Mouse (Mus musculus): ENCODE results near the gene Mical3.

Mical3 gene

DNA sequence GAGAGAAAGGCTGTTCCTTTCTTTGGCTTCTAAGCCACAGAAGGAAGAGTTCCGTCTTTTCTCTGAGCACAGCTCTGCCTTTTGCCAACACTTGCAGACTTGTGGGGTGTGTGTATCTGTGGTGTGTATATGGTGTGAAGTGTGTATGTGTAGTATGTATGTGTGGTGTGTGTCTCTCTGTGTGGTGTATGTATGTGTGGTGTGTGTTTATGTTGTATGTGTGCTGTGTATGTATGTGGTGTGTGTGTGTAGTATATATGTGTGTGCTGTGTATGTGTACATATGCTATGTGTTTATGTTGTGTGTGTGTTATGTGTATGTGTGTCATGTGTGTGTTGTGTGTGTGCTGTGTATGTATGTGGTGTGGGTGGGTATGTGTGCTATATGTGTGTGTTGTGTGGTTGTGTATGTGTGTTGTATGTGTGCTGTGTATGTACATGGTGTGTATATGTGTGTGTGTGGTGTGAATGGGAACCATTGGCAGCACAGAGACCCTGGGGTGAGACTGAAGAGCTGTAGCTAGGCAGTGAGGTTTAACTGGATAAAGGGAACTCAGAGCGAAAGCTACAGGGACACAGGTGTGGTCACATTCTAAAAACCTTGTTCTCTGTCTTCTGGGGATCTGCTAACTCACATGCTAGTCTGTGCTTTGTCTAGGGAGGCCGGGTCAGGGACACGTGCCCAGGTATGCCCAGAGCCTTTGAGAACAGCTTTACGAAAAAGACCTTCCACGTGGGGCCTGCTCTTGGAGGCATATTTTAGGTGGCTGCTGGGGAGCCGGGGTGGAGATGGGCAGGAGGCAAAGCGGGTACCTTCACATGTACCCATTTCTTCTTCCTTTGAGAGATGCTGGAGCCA is 159.6 kb downstream of the Mical3 start:
- CTCF ChIA-PET, result no interaction called here

DNA sequence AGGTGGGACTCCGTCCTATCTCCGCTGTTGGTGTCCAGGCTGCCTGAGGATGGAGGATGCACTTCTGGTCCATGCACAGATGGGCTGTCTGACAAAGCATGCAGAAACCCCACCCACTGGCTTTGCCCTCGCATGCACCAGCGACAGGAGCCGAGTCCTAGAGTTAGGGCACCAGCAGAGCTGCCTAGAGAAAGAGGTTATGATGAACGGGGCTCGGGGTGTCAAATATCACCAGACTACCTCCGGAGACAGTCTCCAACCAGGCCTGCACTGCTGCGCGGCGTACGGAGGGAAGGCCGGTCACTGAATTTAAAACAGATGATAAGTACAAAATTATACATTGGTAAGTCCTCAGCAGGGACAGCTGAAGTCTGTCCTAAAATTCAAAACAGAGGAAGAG is 165.0 kb downstream of the Mical3 start:
- CTCF ChIA-PET, result no interaction called here

DNA sequence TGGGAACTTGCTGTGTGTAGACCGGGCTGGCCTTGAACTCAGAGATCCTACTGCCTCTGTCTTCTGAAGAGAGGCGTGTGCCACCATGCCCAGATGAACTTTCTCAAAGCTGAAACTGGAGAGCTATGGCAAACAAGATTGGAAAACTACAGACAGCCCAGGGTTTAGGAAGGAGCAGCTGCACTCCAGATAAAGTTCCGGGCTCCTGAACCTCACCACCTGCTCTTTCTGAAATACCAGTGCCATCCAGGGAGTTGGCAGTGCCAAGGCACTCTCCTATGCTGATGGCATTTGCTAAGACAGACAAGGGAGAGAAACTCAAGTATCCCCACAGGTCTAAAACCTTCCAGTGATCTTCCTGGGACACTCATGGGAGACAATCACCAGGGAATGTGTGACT is 166.6 kb downstream of the Mical3 start:
- CTCF ChIA-PET, result no interaction called here

DNA sequence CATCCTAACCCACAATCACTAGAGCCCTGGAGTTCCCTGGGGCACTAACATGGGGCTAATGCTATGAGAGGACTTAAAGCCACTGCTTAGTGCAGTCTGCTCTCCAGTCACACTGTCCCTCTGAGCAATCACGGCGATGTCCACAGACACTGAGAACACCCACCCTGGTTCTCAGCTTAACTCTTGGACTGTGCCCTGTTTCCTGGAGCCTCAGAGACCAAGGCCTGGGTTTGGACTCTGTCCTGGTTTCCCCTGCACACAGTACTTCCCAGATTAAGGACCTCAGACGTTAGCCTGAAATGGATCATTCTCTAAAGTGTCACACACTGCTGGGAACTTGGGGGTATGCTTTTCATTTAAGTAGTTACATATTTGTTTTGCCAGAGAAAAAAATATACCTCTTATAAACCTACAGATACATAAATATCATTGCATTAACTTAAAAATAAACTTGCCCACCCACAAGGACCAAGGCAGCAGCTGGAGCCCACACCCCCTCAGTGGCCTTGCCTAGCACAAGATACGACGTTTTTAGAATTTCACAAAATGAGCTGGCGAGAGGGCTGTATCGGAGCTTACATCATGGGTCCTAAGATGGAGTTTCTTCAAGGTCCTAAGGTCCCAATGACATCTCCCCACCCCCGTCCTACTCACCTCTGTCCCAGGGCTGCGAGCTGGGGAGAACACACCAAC is 170.3 kb downstream of the Mical3 start:
- CTCF ChIA-PET, result interaction anchor here (0.6 to 1.1 kb wide), 2 partner anchors 17 to 59 kb away, joined by 3 read pairs; no protein-coding TSS in a partner anchor

DNA sequence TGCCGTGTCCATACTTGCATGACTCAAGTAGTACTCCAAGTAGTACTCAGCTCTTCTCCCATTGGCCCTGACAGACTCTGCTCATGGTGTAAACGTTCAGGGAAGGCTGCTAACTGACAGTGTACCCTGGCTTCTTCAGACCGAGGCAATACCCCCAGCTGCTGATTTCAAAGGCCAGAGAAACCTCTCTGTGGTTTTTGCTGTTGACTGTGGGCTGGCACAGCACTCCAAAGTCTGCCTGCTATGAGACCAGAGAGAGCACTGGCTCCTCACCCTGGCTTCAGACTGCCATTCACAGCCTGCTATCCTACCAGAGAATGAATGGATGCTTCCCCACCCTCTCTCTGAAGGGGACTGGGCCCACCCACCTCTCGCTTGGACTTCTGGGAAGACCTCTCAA is 173.5 kb downstream of the Mical3 start:
- CTCF ChIA-PET, result interaction anchor here (0.5 to 1.8 kb wide), 2 partner anchors 15 to 42 kb away, joined by 4 to 6 read pairs; no protein-coding TSS in a partner anchor

DNA sequence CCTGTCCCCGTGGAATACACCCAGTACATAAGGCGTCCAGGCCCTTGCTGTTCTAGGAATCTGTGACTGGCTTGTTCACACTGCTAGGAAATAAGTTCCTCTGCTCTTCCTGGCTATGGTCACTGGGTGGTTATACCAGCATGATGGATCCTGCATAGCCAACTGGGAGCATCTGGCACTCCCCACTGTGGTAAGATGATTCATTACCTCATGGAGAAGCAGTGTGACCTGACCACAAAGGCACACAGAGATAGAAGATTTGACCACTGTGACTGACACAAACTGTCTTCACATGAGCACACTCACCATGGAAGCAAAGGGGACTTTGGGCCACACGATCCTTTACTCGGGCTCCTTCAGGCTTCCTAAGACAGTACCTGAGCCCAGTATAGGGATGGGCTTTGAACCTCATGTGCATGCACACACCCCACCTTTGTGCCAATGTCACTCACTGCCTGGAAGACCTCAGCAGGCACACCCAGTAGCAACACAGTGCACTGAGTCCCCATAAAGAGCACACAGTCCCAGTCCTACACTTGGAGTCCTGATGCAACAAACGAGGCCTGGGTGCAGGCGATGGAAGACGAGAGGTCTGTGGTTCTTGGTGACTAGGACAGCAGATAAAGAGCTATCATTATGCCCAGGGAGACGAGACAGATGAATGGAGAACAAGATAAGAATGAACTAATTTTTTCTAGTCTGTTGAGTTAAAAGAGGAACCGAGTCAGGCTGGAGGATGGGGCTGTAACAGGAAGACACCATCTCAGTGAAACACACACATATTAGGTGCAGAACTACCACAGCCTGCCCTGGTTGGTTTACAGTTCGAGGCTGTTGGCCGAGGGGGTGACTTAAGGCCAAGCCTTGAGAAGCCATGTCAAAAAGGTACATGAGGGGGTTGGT is 174.3 kb downstream of the Mical3 start:
- CTCF ChIA-PET, result interaction anchor here (1.8 kb wide), 1 partner anchor 42 kb away, joined by 6 read pairs; no protein-coding TSS in a partner anchor

DNA sequence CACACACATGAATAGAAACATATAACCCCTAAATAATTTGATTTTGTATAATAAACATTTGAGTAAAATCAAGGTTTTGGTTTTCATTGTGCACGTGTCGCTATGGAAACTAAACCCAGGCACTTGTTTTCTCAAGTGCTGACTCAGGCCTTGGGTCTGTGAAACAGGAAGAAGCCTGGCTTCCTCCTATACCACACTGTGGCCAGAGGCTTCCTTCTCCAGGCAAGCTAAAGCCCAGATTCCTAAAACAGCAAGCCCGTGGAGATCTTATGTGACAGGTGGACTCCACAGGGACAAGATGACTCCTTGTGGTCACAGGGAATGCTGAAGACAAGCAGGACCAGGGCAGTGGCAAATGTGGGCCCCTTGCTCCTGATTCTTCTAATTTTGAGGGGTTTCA is 175.6 kb downstream of the Mical3 start:
- CTCF ChIA-PET, result interaction anchor here (0.8 kb wide), 1 partner anchor 39 kb away, joined by 3 read pairs; no protein-coding TSS in a partner anchor

DNA sequence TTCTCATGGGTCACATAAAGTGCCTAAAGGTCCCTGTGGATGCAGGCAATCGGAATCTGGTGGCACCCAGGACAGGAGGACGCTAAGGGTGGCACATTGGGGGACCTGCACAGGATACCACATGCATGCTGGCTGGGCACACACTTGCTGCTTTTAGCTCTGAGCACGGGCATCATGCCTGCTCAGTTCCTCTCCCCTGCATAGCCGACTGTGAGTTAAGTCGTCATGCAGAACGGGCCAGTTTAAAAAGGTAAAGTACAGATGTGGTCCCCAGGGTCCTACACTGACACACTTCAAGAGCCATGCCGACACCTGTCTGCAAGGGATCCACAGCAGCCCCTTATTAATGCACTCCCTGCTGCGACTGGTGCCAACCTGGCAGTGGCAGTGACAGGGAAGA is 176.6 kb downstream of the Mical3 start:
- CTCF ChIA-PET, result no interaction called here

DNA sequence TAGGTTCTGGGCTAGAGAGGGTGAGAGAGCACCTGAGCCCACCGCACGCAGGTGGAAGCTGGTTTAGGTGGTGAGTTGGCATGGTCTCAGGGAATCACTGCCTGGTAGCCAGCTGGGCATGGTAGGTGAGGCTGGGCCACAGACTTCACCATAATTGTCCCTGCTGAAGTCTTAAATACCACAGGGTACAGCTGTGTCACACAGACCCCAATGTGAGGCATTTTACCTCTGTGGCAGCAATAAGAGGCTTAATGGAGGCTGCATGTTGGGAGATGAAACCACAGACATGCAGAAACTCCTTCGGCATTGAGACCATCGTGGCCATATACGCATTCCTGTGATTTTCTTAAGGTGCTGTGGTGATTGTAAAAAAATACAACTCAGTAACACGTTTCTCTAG is 178.3 kb downstream of the Mical3 start:
- CTCF ChIA-PET, result no interaction called here

DNA sequence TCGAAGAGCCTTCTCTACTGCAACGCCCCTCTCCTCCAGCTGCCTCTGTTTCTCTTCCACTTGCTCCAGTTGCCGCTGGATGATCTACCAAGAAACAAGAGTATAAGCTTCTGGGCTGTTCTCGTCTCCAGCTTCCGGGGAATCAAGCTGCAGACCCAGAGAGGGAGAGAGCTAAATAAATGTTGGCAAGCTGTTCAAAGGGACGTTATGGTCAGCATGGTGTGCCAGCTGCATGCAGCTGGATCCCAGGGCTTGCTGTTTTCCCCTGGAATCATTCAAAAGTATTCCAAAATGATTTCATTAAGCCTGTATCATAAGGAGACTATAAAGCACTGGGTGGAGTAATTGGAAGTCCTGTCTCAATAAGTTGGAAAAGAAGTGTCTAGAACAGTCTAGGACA is 179.5 kb downstream of the Mical3 start:
- CTCF ChIA-PET, result no interaction called here

DNA sequence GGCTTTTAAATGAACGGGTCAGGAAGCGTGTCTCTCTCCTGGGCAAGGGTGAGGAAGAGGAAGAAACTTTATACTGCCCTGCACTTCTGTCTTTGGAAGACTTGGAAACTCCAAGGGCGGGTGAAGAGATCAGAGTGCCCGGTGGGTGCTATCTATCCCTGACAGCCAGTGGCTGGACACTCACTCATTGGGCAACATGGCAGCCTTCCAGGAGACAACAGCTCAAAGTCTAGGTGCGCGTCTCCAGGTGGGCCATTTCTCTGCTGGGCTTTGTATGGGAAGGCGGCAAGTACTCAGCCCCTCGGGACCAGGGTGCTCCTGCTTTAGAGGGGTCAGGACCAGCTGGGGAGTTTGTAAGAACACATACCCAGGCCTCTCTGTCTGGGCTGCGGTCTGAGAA is 185.3 kb downstream of the Mical3 start:
- CTCF ChIA-PET, result no interaction called here

DNA sequence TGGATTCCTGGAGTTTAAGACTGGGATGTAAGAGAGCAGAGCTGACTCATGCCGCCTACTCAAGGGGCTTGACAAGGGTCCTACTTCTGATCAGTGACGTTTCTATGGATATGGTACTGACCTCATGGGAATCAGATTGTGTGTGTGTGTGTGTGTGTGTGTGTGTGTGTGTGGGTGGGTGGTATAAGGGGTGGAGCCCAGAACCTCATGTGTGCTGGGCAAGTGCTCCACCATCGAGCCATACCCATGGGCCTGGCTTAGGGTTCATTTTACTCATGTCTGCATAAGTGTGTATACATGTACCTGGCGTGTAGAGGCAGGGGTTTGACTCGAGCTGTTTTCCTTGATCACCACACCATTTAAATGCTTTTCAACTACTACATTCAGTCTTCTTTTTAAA is 186.8 kb downstream of the Mical3 start:
- CTCF ChIA-PET, result interaction anchor here (0.6 to 1.2 kb wide), 2 partner anchors 16 to 60 kb away, joined by 3 to 4 read pairs; no protein-coding TSS in a partner anchor

DNA sequence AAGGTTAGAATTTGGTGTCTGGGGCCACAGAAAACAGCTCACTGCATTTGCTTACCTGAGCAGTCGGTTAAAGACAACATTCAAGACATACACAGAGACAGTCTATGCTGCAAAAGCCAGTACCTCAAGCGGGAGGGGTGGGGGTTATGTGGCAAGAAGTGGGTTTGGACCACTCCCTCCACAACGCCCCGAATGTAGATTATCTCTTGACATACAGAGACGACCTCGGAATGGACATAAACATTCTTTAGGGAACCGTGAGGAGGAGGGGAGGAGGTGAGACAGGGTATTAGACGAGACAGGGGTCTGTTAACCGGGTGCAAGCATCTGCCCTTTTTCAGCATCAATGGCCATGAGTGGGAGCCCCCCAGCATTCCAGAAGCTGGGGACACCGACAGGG is 187.2 kb downstream of the Mical3 start:
- CTCF ChIA-PET, result interaction anchor here (1.2 kb wide), 1 partner anchor 17 kb away, joined by 3 read pairs; no protein-coding TSS in a partner anchor

DNA sequence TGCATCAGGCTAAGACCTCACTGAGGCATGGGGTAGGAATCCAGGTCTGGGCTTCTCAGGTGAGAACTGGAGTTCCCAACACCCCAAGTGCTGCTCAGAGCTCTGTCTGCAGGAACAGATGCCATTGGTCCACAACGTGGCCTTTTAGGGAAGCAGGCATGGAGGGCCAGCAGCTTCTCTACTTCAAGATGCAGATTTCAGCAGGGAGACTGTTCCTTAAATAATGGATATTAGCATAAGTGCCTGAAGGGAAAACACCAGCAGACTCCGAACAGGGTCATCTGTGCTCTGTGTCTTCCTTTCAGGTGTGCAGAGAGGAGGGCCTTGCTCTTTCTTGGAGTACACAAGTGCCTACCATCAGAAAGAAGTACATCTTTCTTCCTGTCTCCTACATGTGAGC is 187.7 kb downstream of the Mical3 start:
- CTCF ChIA-PET, result interaction anchor here (0.6 to 1.2 kb wide), 2 partner anchors 14 to 17 kb away, joined by 3 to 4 read pairs; no protein-coding TSS in a partner anchor

DNA sequence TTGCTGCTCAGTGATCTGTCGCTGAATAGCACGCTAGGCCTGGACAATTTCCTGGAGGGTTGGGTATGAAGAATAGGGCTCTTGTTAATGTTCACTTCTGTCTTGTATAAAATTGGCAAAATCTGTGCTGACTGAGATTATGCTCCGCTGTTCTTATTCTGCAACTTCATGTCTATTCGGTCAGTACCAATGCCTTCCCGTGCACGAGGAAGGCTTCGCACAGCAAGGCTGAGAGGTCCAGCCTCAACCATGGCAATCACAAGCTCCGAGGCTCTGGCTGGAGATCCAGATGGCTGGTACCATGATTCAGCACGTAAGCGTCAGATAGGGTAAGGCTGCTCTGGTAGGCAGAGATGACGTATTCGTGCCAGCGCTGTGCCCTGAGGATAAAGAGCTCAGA is 189.2 kb downstream of the Mical3 start:
- CTCF ChIA-PET, result no interaction called here

DNA sequence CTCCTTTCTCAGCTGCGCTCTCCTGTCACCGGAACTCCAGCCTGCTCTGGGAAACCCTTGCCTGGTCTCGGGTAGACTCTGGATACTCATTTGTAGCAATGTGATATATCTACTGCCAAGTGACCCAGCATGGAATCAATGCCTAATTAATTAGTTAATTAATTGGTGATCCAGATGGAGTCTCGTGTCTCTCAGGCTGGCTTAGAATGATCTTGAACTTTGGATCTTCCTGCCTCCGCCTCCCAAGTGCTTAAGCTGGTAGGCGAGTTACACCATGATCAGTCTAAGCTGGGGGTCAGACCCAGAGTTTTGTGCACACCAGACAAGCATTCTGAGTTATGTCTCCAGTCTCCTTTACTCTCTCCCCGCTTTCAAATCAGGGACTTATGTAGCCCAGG is 189.7 kb downstream of the Mical3 start:
- CTCF ChIA-PET, result no interaction called here

DNA sequence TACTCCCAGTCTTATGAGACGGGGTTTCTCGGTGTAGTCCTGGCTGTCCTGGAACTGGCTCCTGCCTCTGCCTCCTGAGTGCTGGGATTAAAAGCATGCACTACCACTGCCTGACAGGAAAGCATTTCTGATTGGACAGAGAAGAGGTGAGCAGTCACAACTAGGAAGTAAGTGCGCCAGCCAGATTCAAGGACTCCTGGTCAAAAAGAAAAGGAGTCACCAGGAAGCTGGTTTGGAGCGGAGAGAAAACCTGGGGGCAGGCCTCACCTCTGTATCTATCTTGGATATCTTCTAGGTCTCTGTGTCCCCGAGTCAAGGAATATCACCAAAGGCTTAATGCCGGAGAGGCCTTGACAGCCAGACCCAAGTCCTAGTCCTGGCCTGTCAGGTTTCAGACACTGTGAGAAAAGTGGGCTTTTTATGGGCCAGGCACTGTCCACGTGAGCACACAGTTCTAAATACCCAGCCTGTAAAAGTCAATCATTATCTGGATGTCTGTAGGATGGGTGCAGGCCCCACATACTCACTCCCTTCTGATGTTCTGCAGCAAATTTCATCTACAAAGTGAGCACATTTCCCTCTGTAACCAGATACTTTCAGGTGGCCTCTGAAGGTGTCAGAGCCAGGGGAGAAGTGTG is 190.2 kb downstream of the Mical3 start:
- CTCF ChIA-PET, result no interaction called here

DNA sequence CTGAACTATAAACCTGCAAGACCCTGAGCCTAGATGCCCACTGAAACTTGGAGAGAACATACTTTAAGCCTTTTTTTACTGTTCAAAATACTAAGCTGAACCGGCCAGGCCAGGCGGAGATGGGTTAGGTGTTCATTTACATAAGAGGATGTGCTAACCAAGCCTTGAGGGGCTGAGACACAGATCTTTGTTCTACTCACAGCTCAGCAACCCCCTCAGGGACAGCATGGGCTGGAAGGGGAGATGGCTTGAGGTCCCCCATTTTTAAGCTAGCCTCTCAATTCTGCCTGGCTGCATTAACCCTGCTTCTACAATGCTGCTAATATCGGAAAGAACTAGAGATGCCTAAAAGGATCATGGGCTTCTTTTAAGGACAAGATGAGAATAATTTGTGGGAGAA is 191.0 kb downstream of the Mical3 start:
- CTCF ChIA-PET, result no interaction called here

DNA sequence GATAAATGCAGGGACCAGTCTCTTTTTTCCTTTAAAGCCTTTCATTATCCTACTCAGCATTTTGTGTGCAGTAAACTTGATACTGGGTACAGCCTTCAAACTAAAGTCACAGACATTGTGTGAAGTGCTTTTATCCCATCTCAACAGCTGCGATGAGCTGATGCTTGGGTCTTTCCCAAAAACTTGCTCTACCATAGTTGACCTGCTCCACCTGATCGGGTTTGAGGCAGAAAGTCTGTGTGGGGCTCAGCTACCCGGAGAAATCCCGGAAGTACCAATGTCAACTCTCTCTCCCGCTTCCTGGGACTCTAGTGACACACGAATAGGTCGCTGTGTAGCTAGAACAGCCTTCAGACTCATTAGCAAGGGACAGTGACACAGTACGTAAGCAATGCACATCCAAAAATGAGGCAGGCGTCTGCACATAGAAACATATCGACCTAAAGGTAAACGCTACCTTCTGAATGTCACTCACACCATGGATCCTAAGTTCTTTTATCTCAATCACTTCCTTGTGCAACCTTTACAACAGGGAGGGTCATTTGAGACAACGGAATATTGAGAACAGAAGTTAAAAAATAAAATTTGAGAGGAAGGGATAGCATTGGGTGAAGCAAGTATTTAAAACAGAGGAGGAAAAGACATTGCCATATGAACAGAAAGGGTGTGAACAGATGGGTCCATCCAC is 191.9 kb downstream of the Mical3 start:
- CTCF ChIA-PET, result no interaction called here

DNA sequence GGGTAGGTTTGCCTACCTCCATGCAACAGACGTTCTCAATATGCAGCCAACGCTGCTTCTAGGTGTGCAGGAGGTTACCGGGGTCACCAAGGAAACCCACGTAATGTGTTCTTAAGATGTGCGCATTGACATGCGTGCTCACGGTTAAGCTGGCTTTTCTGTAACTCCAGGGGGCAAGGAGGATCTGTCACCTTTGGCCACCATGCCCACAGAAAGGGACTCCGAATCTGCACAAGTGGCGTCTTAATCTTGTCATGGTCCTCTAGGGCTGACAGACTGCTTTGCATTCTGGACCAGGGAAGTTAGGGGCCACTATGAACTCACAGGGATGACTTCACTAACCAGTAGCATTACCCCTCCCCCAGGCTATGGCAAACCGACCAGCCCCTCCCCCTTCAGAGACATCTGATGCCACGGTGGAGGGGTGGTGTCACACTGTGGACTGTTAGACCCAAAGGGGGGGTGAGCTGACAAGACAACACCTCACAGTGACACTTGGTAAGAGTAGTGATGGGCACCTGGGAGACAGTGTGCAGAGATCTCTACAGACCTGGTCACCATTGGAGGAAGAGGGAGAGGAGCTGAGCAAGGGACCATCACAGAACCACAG is 192.7 kb downstream of the Mical3 start:
- CTCF ChIA-PET, result no interaction called here
